Mouse (Mus musculus) kidney, adult 2 months (tissue): ENCODE measurements around the gene Ndufaf4.

Experiments
- CTCF ChIP-seq: fragments of 200-500 bp; conservative IDR thresholded peaks from 2 replicates; pipeline ENCODE4 v1.5.1; 2011; ENCODE audit warnings: low read depth, mild to moderate bottlenecking, control low read depth, low read length, moderate library complexity, mixed read lengths; ENCODE audit not compliant: insufficient read depth, insufficient read length
- POLR2A ChIP-seq: fragments of 200-500 bp; IDR thresholded peaks from one replicate; pipeline ENCODE4 v1.6.1; 2011; ENCODE audit warnings: low read depth, low read length, control low read depth

DNA sequence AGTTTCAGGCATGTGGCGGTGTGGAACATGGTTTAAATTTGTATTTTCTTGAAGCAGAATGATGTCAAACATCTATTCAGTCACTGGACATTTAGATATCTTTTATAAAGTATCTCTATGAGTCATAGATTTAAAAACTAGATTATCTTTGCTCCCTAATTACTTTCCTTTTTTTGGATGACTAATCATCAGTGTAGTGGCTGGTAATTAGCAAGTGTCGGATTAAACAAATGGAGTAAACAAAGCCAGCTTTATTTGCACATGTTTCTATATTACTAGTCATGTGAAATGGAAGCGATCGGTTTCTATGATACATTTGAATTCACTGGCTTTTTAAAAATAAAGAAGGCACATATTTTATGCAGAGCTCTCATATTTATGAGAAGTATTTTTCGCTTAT, 31.0 kb downstream of the Ndufaf4 start:
- TF ChIP-seq POLR2A (no peak), CTCF (no peak)
